Mouse (Mus musculus): Measurements from ENCODE around the gene Pon1. TPM values are rescaled to one million over a fixed set of nuclear protein-coding genes. Genes with fewer than 3 reads are reported as not detected.

Gene Pon1
- polyA plus RNA-seq, 1 experiment: 1.2 TPM

DNA sequence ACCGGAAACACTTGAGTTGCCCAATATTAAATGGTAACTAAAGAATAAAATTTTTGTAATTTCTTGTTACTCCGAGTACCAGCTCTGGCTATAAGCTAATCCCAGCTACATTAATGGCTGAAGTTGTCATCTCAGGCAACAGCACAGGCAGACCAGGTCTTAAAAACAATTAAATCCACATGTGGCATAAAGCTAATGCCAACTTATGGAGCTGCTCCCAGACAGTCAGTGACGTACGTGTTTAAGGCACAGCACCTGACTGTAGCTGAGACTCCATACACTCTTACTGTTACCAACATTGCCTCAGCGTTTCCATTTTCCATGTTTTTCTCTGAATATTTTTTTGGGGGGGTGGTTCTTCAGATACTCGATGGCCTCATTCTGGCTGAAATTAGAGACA lies 14.6 kb downstream of the Pon1 start:
- Histone ChIP-seq H3K27me3 (replicated peaks; ENCODE audit: control insufficient read depth, insufficient read depth, low read length) (no peaks in the 10 kb centered on the region; the same call in 1 of the 2 replicates), H3K4me1 (ENCODE audit: control insufficient read depth, insufficient read depth, low read length) (no peaks in the 10 kb centered on the region), H3K27ac (ENCODE audit: insufficient read depth, low read depth, low read length) (no peak overlapping the region), H3K36me3 (ENCODE audit: control insufficient read depth, insufficient read depth, low read length) (no peaks in the 10 kb centered on the region), H3K4me3 (ENCODE audit: insufficient read depth, low read depth, low read length) (no peak overlapping the region)
- WGBS: 93% methylated on average over 6 of the region's 6 CpGs
- no peak for TF ChIP-seq CTCF (conservative IDR thresholded peaks at IDR 0.05; ENCODE audit: insufficient read depth, insufficient read length, low read depth, low read length)
- no peak for TF ChIP-seq POLR2A (IDR thresholded peaks at IDR 0.05; ENCODE audit: low read depth, low read length)
- no peak for DNase-seq

DNA sequence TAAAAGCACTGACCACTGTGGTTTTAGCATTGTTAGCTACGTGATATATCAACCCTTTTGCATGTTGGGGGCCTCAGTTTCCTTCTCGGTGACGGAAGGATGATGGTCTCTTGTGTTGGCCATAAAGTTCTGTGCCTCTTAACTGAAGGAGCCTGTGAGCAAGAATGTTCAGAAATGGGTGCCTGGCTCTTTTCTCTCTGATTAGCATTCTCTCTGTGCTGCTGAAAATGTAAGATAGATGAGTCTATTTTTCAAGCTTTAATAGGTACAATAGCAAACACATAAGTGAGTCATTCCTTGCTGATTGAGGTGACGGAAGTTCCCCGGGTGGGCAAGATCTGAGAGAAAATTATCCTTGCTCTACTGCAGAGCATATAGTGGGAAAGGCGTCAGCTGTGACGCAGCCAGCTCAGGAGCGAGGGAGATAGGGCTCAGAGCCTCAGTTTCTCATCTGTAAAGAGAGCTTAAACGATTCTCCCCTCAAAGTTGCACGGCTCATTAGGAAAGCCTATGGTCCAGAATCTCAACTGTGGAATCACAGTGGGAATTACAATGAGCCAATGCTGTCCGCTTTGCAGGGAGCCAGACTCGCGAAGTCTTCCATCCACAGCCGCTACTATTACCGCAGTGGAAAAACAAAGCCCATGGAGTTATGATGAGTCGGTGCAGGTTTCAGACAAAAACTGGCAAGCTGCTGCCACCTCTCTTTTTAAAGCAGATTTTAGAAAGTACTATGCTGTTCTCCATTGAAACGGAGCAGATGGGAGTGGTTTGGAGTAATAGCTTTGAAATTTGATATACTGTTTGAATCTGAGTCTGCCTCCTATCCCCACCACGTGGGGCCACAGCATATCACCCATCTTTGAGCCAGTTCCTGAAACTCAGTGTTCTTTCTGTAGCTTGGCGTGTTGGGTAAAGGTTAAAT lies 15.5 kb downstream of the Pon1 start:
- Histone ChIP-seq H3K4me1 (ENCODE audit: control insufficient read depth, insufficient read depth, low read length) (no peaks in the 10 kb centered on the region), H3K36me3 (ENCODE audit: control insufficient read depth, insufficient read depth, low read length) (no peaks in the 10 kb centered on the region), H3K27ac (ENCODE audit: insufficient read depth, low read depth, low read length) (no peak overlapping the region), H3K27me3 (replicated peaks; ENCODE audit: control insufficient read depth, insufficient read depth, low read length) (no peaks in the 10 kb centered on the region; the same call in 1 of the 2 replicates), H3K4me3 (ENCODE audit: insufficient read depth, low read depth, low read length) (no peak overlapping the region)
- WGBS: 36% methylated on average over 19 of the region's 19 CpGs
- no peak for DNase-seq
- TF ChIP-seq CTCF (conservative IDR thresholded peaks at IDR 0.05; ENCODE audit: insufficient read depth, insufficient read length, low read depth, low read length) (no peak), POLR2A (IDR thresholded peaks at IDR 0.05; ENCODE audit: low read depth, low read length) (no peak)

DNA sequence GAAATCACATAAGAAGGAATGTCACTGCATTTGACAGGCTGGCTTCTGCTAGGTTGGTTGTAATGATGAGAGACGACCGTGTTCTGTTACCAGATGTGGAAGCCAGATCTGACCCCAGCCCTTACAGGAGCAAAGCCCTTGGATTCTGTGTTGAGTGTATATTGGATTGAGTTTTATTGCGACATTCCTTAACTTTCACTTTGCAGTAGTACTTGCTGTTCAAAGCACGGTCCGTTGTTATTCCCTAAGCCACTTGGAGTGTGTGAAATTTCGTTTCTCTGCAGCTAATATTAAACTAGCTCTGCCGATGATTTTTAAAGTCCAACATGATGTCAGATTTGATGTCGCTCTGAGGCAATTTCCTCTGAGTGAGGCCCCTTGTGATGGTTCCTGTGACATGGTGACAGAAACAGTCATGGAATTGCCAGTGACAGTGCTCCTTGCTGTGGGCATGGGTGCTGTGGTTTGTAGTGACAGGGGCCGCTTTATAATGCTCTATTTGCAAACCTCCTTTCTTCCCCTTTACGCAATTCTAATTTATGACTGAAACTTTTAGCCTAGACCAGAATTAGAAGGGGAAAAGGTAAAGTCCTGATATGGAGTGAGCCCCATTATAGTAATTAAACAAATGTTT lies 19.4 kb downstream of the Pon1 start:
- TF ChIP-seq POLR2A (IDR thresholded peaks at IDR 0.05; ENCODE audit: low read depth, low read length) (no peak), CTCF (conservative IDR thresholded peaks at IDR 0.05; ENCODE audit: insufficient read depth, insufficient read length, low read depth, low read length) (no peak)
- WGBS: 84% methylated on average over 10 of the region's 10 CpGs
- H3K36me3 ChIP-seq (ENCODE audit: control insufficient read depth, insufficient read depth, low read length): no peaks in the 10 kb centered on the region
- H3K4me3 ChIP-seq (ENCODE audit: insufficient read depth, low read depth, low read length): no peak overlapping the region
- H3K27ac ChIP-seq (ENCODE audit: insufficient read depth, low read depth, low read length): no peak overlapping the region
- DNase-seq: no peak
- H3K4me1 ChIP-seq (ENCODE audit: control insufficient read depth, insufficient read depth, low read length): no peaks in the 10 kb centered on the region
- H3K27me3 ChIP-seq (replicated peaks; ENCODE audit: control insufficient read depth, insufficient read depth, low read length): no peaks in the 10 kb centered on the region

DNA sequence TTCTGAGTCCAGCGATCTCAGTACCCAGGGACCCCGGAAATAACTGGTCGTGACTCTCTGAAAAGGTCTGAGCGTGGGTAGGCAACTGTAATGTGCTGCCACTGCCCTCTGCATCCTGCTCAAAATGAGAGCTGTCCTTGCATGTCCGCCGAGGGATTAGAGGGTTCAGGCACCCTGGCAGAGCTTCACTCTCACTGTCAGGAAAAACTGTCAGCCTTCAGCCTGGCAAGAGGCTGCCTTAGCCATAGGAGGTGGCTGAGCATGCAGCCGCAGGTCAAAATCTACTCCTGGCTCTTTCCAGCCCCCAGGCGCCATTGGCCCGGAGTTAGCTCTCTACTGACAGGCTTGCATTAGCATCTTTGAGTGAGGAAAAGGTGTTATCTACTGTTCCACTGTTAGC lies 21.2 kb downstream of the Pon1 start:
- 55% methylated on average over 9 of the region's 9 CpGs for WGBS
- DNase-seq: no peak
- no peaks in the 10 kb centered on the region for H3K4me1 ChIP-seq (ENCODE audit: control insufficient read depth, insufficient read depth, low read length)
- TF ChIP-seq CTCF (conservative IDR thresholded peaks at IDR 0.05; ENCODE audit: insufficient read depth, insufficient read length, low read depth, low read length) (no peak), POLR2A (IDR thresholded peaks at IDR 0.05; ENCODE audit: low read depth, low read length) (no peak)
- no peak overlapping the region for H3K27ac ChIP-seq (ENCODE audit: insufficient read depth, low read depth, low read length)
- H3K36me3 ChIP-seq (ENCODE audit: control insufficient read depth, insufficient read depth, low read length): no peaks in the 10 kb centered on the region
- no peak overlapping the region for H3K4me3 ChIP-seq (ENCODE audit: insufficient read depth, low read depth, low read length)
- no peaks in the 10 kb centered on the region for H3K27me3 ChIP-seq (replicated peaks; ENCODE audit: control insufficient read depth, insufficient read depth, low read length)

DNA sequence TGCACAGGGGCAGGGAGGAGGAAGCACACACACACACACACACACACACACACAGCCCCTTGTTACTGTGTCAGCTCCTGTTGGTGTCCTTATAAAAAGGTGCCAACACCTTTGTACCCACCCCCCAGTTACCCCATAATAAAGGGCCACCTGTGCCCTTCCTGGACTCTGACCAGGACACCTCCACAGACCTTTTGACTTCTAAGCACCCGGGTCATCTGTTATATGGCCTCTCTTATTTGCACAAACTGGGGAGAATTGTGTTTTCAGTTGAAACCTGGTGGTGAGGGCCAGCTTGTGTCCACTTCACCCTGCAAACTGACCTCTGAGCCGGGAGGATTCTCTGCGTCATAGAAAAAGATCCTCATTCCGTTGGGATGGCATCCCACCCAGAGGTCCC lies 22.3 kb downstream of the Pon1 start:
- no peak for DNase-seq

DNA sequence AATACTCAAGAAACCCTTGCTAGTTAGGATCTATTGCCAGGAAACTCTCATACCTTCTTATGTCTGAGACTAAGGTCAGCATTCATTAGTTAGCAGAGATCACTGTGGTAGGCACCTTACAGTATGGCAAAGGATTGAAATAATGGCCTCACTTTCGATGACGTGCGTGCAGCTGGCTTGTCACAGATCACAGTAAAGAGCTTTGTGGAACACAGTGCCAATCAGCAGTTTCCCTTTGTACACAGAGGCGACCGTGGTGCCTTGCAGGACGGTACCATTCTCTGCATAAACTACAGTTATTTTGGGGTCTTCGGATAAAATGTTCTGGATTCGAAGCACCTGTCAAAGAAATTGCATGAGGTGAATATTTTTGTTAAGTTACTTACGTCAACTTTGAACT lies 25.6 kb downstream of the Pon1 start:
- DNase-seq: no peak
- Histone ChIP-seq H3K4me1 (ENCODE audit: control insufficient read depth, insufficient read depth, low read length) (no peaks in the 10 kb centered on the region), H3K27me3 (replicated peaks; ENCODE audit: control insufficient read depth, insufficient read depth, low read length) (no peaks in the 10 kb centered on the region), H3K4me3 (ENCODE audit: insufficient read depth, low read depth, low read length) (no peak overlapping the region), H3K36me3 (ENCODE audit: control insufficient read depth, insufficient read depth, low read length) (no peaks in the 10 kb centered on the region), H3K27ac (ENCODE audit: insufficient read depth, low read depth, low read length) (no peak overlapping the region)
- 90% methylated on average over 9 of the region's 9 CpGs for WGBS
- TF ChIP-seq POLR2A (IDR thresholded peaks at IDR 0.05; ENCODE audit: low read depth, low read length) (no peak), CTCF (conservative IDR thresholded peaks at IDR 0.05; ENCODE audit: insufficient read depth, insufficient read length, low read depth, low read length) (no peak)

More for the DNA sequence above, 22.3 kb downstream of the Pon1 start:
- Histone ChIP-seq H3K4me1 (ENCODE audit: control insufficient read depth, insufficient read depth, low read length) (no peaks in the 10 kb centered on the region), H3K27me3 (replicated peaks; ENCODE audit: control insufficient read depth, insufficient read depth, low read length) (no peaks in the 10 kb centered on the region), H3K36me3 (ENCODE audit: control insufficient read depth, insufficient read depth, low read length) (no peaks in the 10 kb centered on the region), H3K27ac (ENCODE audit: insufficient read depth, low read depth, low read length) (no peak overlapping the region), H3K4me3 (ENCODE audit: insufficient read depth, low read depth, low read length) (no peak overlapping the region)
- TF ChIP-seq POLR2A (IDR thresholded peaks at IDR 0.05; ENCODE audit: low read depth, low read length): no peak
- no peak for TF ChIP-seq CTCF (conservative IDR thresholded peaks at IDR 0.05; ENCODE audit: insufficient read depth, insufficient read length, low read depth, low read length)
- WGBS: 67% methylated on average over 4 of the region's 4 CpGs

DNA sequence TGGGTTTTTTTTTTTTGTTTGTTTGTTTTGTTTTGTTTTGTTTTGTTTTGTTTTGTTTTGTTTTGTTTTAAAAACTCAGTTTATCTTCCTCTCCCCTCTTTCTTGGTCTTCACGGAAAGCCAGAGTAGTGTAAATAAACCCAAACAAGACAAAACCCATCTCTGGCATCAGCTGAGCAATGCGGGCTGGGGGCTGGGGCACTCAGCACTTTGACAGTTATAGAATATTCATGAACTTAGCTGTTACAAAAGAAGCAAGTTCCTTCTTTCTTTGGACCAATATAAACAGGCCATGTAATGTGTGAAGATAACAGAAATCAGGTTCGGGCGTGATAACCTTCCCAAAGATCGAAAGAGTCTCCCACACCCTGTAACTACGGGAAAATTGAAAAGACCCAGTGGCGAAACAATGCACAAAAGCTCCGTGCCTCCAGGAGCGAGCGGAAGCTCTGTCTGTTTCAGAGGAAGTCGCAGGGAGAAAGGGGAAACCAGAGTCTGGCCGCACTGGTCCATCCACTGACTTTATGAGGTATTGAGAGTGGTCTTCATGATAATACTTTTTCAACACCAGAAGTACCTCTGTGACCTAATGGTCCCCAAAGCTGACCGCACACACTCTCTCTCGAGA lies 26.6 kb downstream of the Pon1 start:
- TF ChIP-seq POLR2A (IDR thresholded peaks at IDR 0.05; ENCODE audit: low read depth, low read length): no peak
- no peak for TF ChIP-seq CTCF (conservative IDR thresholded peaks at IDR 0.05; ENCODE audit: insufficient read depth, insufficient read length, low read depth, low read length)
- DNase-seq: peak; percentile 14
- H3K4me1 ChIP-seq (ENCODE audit: control insufficient read depth, insufficient read depth, low read length): no peaks in the 10 kb centered on the region
- no peak overlapping the region for H3K4me3 ChIP-seq (ENCODE audit: insufficient read depth, low read depth, low read length)
- no peak overlapping the region for H3K27ac ChIP-seq (ENCODE audit: insufficient read depth, low read depth, low read length)
- H3K36me3 ChIP-seq (ENCODE audit: control insufficient read depth, insufficient read depth, low read length): no peaks in the 10 kb centered on the region
- no peaks in the 10 kb centered on the region for H3K27me3 ChIP-seq (replicated peaks; ENCODE audit: control insufficient read depth, insufficient read depth, low read length)
- 66% methylated on average over 14 of the region's 14 CpGs for WGBS
